ENCODE assay signal across 8 mouse cellular contexts in the genomic region with DNA sequence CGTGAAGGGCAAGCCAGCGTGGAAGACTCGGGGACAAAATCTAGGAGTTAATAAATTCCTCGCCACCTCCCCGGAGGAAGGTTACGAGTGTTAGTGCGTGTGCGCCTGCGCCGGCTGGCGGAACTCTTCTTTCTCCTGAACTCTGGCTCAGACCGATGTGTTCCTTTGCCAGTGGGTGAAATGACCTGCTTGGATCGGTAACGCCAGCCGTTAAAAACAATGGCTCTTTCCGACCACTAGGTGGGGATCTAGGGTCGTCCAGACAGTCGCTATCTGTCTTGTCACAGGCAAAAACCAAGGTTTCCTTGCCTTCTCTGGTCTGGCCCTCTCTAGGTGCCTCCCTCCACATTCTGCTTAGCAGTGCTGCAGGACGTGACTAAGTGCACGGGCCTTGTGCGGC. TPM values are rescaled to one million over a fixed set of nuclear protein-coding genes. Genes with fewer than 3 reads are reported as not detected.
A peak's percentile ranks its signal among the peaks of the same experiment; 100 is the strongest.
DNase-seq lines count a peak whose midpoint lies in the region; ATAC-seq and TF ChIP-seq lines count a peak whose summit lies in the region.

No protein-coding gene starts in this region.

- ATAC-seq in G1E (ENCODE audit: extremely low read depth, insufficient number of reproducible peaks, low FRiP score, poor library complexity, severe bottlenecking), result no peak
- no peak; the same call in 1 of the 2 replicates for ATAC-seq in heart, embryonic 11.5 days (replicated peaks; ENCODE audit: insufficient number of reproducible peaks, low FRiP score, low TSS enrichment)
- ATAC-seq in lung, embryonic 14.5 days (ENCODE audit: insufficient read depth), result peak; percentile 15; the same call in 1 of the 2 replicates
- peak; percentile 67 for ATAC-seq in neural tube, embryonic 15.5 days (ENCODE audit: low FRiP score)

- H3K27me3 ChIP-seq in G1E (ENCODE audit: insufficient read depth, low read length), result peaks cover 35% of the 10 kb centered on the region
- H3K27me3 ChIP-seq in embryonic facial prominence, embryonic 10.5 days (replicated peaks; ENCODE audit: low read depth, poor library complexity, severe bottlenecking), result peaks cover 50% of the 10 kb centered on the region
- peaks cover 27% of the 10 kb centered on the region for H3K27me3 ChIP-seq in heart, embryonic 11.5 days (ENCODE audit: control insufficient read depth, insufficient read depth, low read length)
- H3K27me3 ChIP-seq in lung, embryonic 14.5 days (ENCODE audit: insufficient read depth, low read length), result no peaks in the 10 kb centered on the region
- peaks cover 40% of the 10 kb centered on the region for H3K27me3 ChIP-seq in neural tube, embryonic 15.5 days (replicated peaks)

- H3K4me3 ChIP-seq in G1E (ENCODE audit: low read depth, low read length), result no peak overlapping the region
- peak overlapping the region; percentile 53 for H3K4me3 ChIP-seq in embryonic facial prominence, embryonic 10.5 days
- H3K4me3 ChIP-seq in heart, embryonic 11.5 days (ENCODE audit: low read depth, low read length), result peak overlapping the region; percentile 20
- peak overlapping the region; percentile 7 for H3K4me3 ChIP-seq in lung, embryonic 14.5 days (ENCODE audit: low read depth, low read length)
- H3K4me3 ChIP-seq in neural tube, embryonic 15.5 days (replicated peaks), result peak overlapping the region; percentile 35

- peak; percentile 45 for TF ChIP-seq CTCF in G1E (IDR thresholded peaks at IDR 0.05; ENCODE audit: low read depth, low read length)
- TF ChIP-seq CTCF in lung, embryonic 14.5 days (IDR thresholded peaks at IDR 0.05; ENCODE audit: low read depth), result peak; percentile 97

- no peaks in the 10 kb centered on the region for H3K36me3 ChIP-seq in G1E (replicated peaks)
- no peaks in the 10 kb centered on the region for H3K36me3 ChIP-seq in embryonic facial prominence, embryonic 10.5 days (replicated peaks)
- no peaks in the 10 kb centered on the region for H3K36me3 ChIP-seq in heart, embryonic 11.5 days (ENCODE audit: control insufficient read depth, insufficient read depth, low read length)
- H3K36me3 ChIP-seq in lung, embryonic 14.5 days (ENCODE audit: insufficient read depth), result no peaks in the 10 kb centered on the region
- no peaks in the 10 kb centered on the region for H3K36me3 ChIP-seq in neural tube, embryonic 15.5 days

- peak; percentile 52 for DNase-seq in G1E (ENCODE audit: low spot score)
- peak; percentile 84 for DNase-seq in adrenal gland, postnatal 10 days
- DNase-seq in embryonic facial prominence, embryonic 10.5 days (ENCODE audit: low spot score), result peak; percentile 85
- peak; percentile 87 for DNase-seq in kidney, adult 9 months
- DNase-seq in lung, embryonic 14.5 days, result peak; percentile 96
- peak; percentile 73 for DNase-seq in yolk sac, embryonic 10.5 days (ENCODE audit: low spot score)

- 2% methylated on average over 21 of the region's 21 CpGs for WGBS in embryonic facial prominence, embryonic 10.5 days
- 4% methylated on average over 21 of the region's 21 CpGs for WGBS in heart, embryonic 11.5 days (ENCODE audit: insufficient replicate concordance)
- 1% methylated on average over 21 of the region's 21 CpGs for WGBS in lung, embryonic 14.5 days
- 2% methylated on average over 21 of the region's 21 CpGs for WGBS in neural tube, embryonic 15.5 days

- H3K9ac ChIP-seq in heart, embryonic 11.5 days (ENCODE audit: low read depth, low read length), result no peak overlapping the region
- H3K9ac ChIP-seq in lung, embryonic 14.5 days, result no peak overlapping the region
- no peak overlapping the region for H3K9ac ChIP-seq in neural tube, embryonic 15.5 days (replicated peaks)

- H3K4me2 ChIP-seq in heart, embryonic 11.5 days, result peak overlapping the region; percentile 56
- peak overlapping the region; percentile 51 for H3K4me2 ChIP-seq in lung, embryonic 14.5 days
- peak overlapping the region; percentile 61 for H3K4me2 ChIP-seq in neural tube, embryonic 15.5 days

- H3K4me1 ChIP-seq in G1E (ENCODE audit: insufficient read depth, low read depth, low read length), result no peaks in the 10 kb centered on the region
- peaks cover 20% of the 10 kb centered on the region for H3K4me1 ChIP-seq in embryonic facial prominence, embryonic 10.5 days
- H3K4me1 ChIP-seq in heart, embryonic 11.5 days (ENCODE audit: control insufficient read depth, insufficient read depth, low read length), result no peaks in the 10 kb centered on the region
- H3K4me1 ChIP-seq in lung, embryonic 14.5 days (ENCODE audit: insufficient read depth), result peaks cover 5% of the 10 kb centered on the region; the same call in 1 of the 2 replicates
- peaks cover 9% of the 10 kb centered on the region for H3K4me1 ChIP-seq in neural tube, embryonic 15.5 days

- no peaks in the 10 kb centered on the region; the same call in 1 of the 2 replicates for H3K9me3 ChIP-seq in G1E (replicated peaks)
- H3K9me3 ChIP-seq in embryonic facial prominence, embryonic 10.5 days, result no peaks in the 10 kb centered on the region
- H3K9me3 ChIP-seq in heart, embryonic 11.5 days (replicated peaks; ENCODE audit: control insufficient read depth, low read length), result no peaks in the 10 kb centered on the region
- H3K9me3 ChIP-seq in lung, embryonic 14.5 days (ENCODE audit: low read depth, low read length), result no peaks in the 10 kb centered on the region
- H3K9me3 ChIP-seq in neural tube, embryonic 15.5 days (replicated peaks), result no peaks in the 10 kb centered on the region

- peak overlapping the region; percentile 66 for H3K27ac ChIP-seq in embryonic facial prominence, embryonic 10.5 days (replicated peaks)
- H3K27ac ChIP-seq in heart, embryonic 11.5 days (ENCODE audit: low read depth, low read length), result no peak overlapping the region
- no peak overlapping the region for H3K27ac ChIP-seq in lung, embryonic 14.5 days (ENCODE audit: low read depth)
- no peak overlapping the region for H3K27ac ChIP-seq in neural tube, embryonic 15.5 days (replicated peaks)

RNA-seq across cellular contexts. Expression of gene Gm11444, which starts 1.1 kb away (rescaled TPM):
- total RNA-seq in G1E (2014; fragmentation: Nextera tagmentation), result not detected in 2 replicates
- total RNA-seq in G1E (2017), result not detected in 2 replicates
- polyA plus RNA-seq in G1E (2012), result not detected in 2 replicates
- not detected for total RNA-seq in adrenal gland, postnatal 10 days (2021)
- polyA plus RNA-seq in embryonic facial prominence, embryonic 10.5 days (2016; fragmentation: Nextera tagmentation; extraction: Ambion mirVana), result not detected in 2 replicates
- polyA plus RNA-seq in heart, embryonic 11.5 days (2014; fragmentation: Nextera tagmentation; extraction: Ambion mirVana), result not detected in 2 replicates
- polyA plus RNA-seq in lung, embryonic 14.5 days (2014; fragmentation: Nextera tagmentation; extraction: Ambion mirVana), result not detected in 2 replicates
- not detected in 2 replicates for polyA plus RNA-seq in neural tube, embryonic 15.5 days (2015; fragmentation: Nextera tagmentation; extraction: Ambion mirVana)

RNA-seq across cellular contexts. Expression of gene Tbx2, which starts 16.7 kb away (rescaled TPM):
- total RNA-seq in G1E (2014; fragmentation: Nextera tagmentation) (0.44 and 0.53 TPM in 2 replicates), G1E (2017) (0.17 TPM in 1 of 2 replicates, not detected in the other)
- polyA plus RNA-seq in G1E (2012), result 0.11 and 0.24 TPM in 2 replicates
- 10 to 100 TPM; 27.5 to 31.5 TPM for total RNA-seq in adrenal gland, postnatal 10 days (2021)
- polyA plus RNA-seq in embryonic facial prominence, embryonic 10.5 days (2016; fragmentation: Nextera tagmentation; extraction: Ambion mirVana), result 9.9 and 10.9 TPM in 2 replicates
- polyA plus RNA-seq in heart, embryonic 11.5 days (2014; fragmentation: Nextera tagmentation; extraction: Ambion mirVana), result 3.6 and 4.4 TPM in 2 replicates
- 61.4 and 67.5 TPM in 2 replicates for polyA plus RNA-seq in lung, embryonic 14.5 days (2014; fragmentation: Nextera tagmentation; extraction: Ambion mirVana)
- 1.4 and 1.5 TPM in 2 replicates for polyA plus RNA-seq in neural tube, embryonic 15.5 days (2015; fragmentation: Nextera tagmentation; extraction: Ambion mirVana)

RNA-seq across cellular contexts. Expression of gene Tbx4, which starts 37.2 kb away (rescaled TPM):
- total RNA-seq in G1E (2014; fragmentation: Nextera tagmentation), result not detected in 2 replicates
- 0.06 TPM in 1 of 2 replicates, not detected in the other for total RNA-seq in G1E (2017)
- polyA plus RNA-seq in G1E (2012), result not detected in 2 replicates
- total RNA-seq in adrenal gland, postnatal 10 days (2021), result under 1 TPM in 1 of 2 experiments, not detected in 1; 0.12 TPM
- polyA plus RNA-seq in embryonic facial prominence, embryonic 10.5 days (2016; fragmentation: Nextera tagmentation; extraction: Ambion mirVana), result 1.0 and 1.4 TPM in 2 replicates
- polyA plus RNA-seq in heart, embryonic 11.5 days (2014; fragmentation: Nextera tagmentation; extraction: Ambion mirVana), result 0.49 and 0.82 TPM in 2 replicates
- polyA plus RNA-seq in lung, embryonic 14.5 days (2014; fragmentation: Nextera tagmentation; extraction: Ambion mirVana), result 67.9 and 73.4 TPM in 2 replicates
- polyA plus RNA-seq in neural tube, embryonic 15.5 days (2015; fragmentation: Nextera tagmentation; extraction: Ambion mirVana), result 0.19 and 0.29 TPM in 2 replicates

Comparison
In these comparisons a context has a peak if more than half of its experiments do, and no peak if none do; other contexts are left out.
1. ATAC-seq: peak in lung, embryonic 14.5 days (single experiment) and neural tube, embryonic 15.5 days (single experiment); none in G1E (single experiment) and heart, embryonic 11.5 days (single experiment).
2. RNA of gene Tbx4, which starts 37.2 kb away (polyA plus RNA-seq): 67.9 to 73.4 TPM in lung, embryonic 14.5 days; 1.0 to 1.4 TPM in embryonic facial prominence, embryonic 10.5 days, 0.49 to 0.82 TPM in heart, embryonic 11.5 days, 0.19 to 0.29 TPM in neural tube, embryonic 15.5 days and not detected in G1E; every median in the first group is over 10 times any median in the second.
3. Peak in every context shown above with its lines, with median percentiles within 50 percentile points of each other: DNase-seq and H3K4me2 ChIP-seq.